Mouse (Mus musculus): ENCODE measurements at regions not wholly inside any gene's neighbourhood (a gene's known extent, or its start where the extent isn't known, plus 50 kb on each side); places are given as distances from the start of the nearest gene placed in this dataset.

GRCm38 (mm10) chr1:186505051-186505711 lies 200.6 kb downstream of the Tgfb2 start:
- H3K4me3 ChIP-seq (ENCODE audit: low read depth, low read length) = no peak overlapping the region
- ATAC-seq (ENCODE audit: insufficient read depth) = no peak
- no peaks in the 10 kb centered on the region for H3K27me3 ChIP-seq (ENCODE audit: insufficient read depth, low read length)
- no peak overlapping the region for H3K9ac ChIP-seq
- H3K27ac ChIP-seq (ENCODE audit: low read depth) = no peak overlapping the region
- WGBS = 91% methylated on average over 6 of the region's 6 CpGs
- no peaks in the 10 kb centered on the region for H3K9me3 ChIP-seq (ENCODE audit: low read depth, low read length)
- no peak overlapping the region for H3K4me2 ChIP-seq
- H3K36me3 ChIP-seq (ENCODE audit: insufficient read depth) = no peaks in the 10 kb centered on the region
- no peak for DNase-seq
- TF ChIP-seq CTCF (IDR thresholded peaks at IDR 0.05; ENCODE audit: low read depth) = no peak
- no peaks in the 10 kb centered on the region for H3K4me1 ChIP-seq (ENCODE audit: insufficient read depth)

- no peak for ATAC-seq (ENCODE audit: insufficient read depth)
- TF ChIP-seq CTCF (IDR thresholded peaks at IDR 0.05; ENCODE audit: low read depth) = no peak
- no peaks in the 10 kb centered on the region for H3K27me3 ChIP-seq (ENCODE audit: insufficient read depth, low read length)
- no peaks in the 10 kb centered on the region for H3K36me3 ChIP-seq (ENCODE audit: insufficient read depth)
- no peak overlapping the region for H3K27ac ChIP-seq (ENCODE audit: low read depth)
- WGBS = 74% methylated on average over 1 of the region's 1 CpGs
- H3K4me3 ChIP-seq (ENCODE audit: low read depth, low read length) = no peak overlapping the region
- DNase-seq = no peak
- H3K9ac ChIP-seq = no peak overlapping the region
- no peaks in the 10 kb centered on the region for H3K4me1 ChIP-seq (ENCODE audit: insufficient read depth)
- H3K9me3 ChIP-seq (ENCODE audit: low read depth, low read length) = no peaks in the 10 kb centered on the region
- H3K4me2 ChIP-seq = no peak overlapping the region
Measured at GRCm38 (mm10) chr1:186501726-186502125, 204.1 kb downstream of the Tgfb2 start.

- TF ChIP-seq CTCF (IDR thresholded peaks at IDR 0.05; ENCODE audit: low read depth) = no peak
- no peaks in the 10 kb centered on the region for H3K36me3 ChIP-seq (ENCODE audit: insufficient read depth)
- no peak overlapping the region for H3K9ac ChIP-seq
- ATAC-seq (ENCODE audit: insufficient read depth) (no peak), DNase-seq (no peak)
- H3K4me2 ChIP-seq = no peak overlapping the region
- H3K27ac ChIP-seq (ENCODE audit: low read depth) = no peak overlapping the region
- H3K4me1 ChIP-seq (ENCODE audit: insufficient read depth) = no peaks in the 10 kb centered on the region
- 64% methylated on average over 1 of the region's 1 CpGs for WGBS
- no peak overlapping the region for H3K4me3 ChIP-seq (ENCODE audit: low read depth, low read length)
- H3K27me3 ChIP-seq (ENCODE audit: insufficient read depth, low read length) = no peaks in the 10 kb centered on the region
- H3K9me3 ChIP-seq (ENCODE audit: low read depth, low read length) = no peaks in the 10 kb centered on the region
Measured at GRCm38 (mm10) chr1:186497872-186498271, 207.9 kb downstream of the Tgfb2 start.

GRCm38 (mm10) chr1:186497333-186497732 lies 208.5 kb downstream of the Tgfb2 start:
- DNase-seq (no peak), ATAC-seq (ENCODE audit: insufficient read depth) (no peak)
- 71% methylated on average over 2 of the region's 2 CpGs for WGBS
- Histone ChIP-seq H3K4me3 (ENCODE audit: low read depth, low read length) (no peak overlapping the region), H3K36me3 (ENCODE audit: insufficient read depth) (no peaks in the 10 kb centered on the region), H3K9me3 (ENCODE audit: low read depth, low read length) (no peaks in the 10 kb centered on the region), H3K27me3 (ENCODE audit: insufficient read depth, low read length) (no peaks in the 10 kb centered on the region), H3K9ac (no peak overlapping the region), H3K27ac (ENCODE audit: low read depth) (no peak overlapping the region), H3K4me1 (ENCODE audit: insufficient read depth) (no peaks in the 10 kb centered on the region), H3K4me2 (no peak overlapping the region)
- no peak for TF ChIP-seq CTCF (IDR thresholded peaks at IDR 0.05; ENCODE audit: low read depth)

- Histone ChIP-seq H3K4me2 (no peak overlapping the region), H3K27me3 (ENCODE audit: insufficient read depth, low read length) (no peaks in the 10 kb centered on the region), H3K4me3 (ENCODE audit: low read depth, low read length) (no peak overlapping the region), H3K9me3 (ENCODE audit: low read depth, low read length) (no peaks in the 10 kb centered on the region), H3K9ac (no peak overlapping the region), H3K36me3 (ENCODE audit: insufficient read depth) (no peaks in the 10 kb centered on the region), H3K27ac (ENCODE audit: low read depth) (no peak overlapping the region), H3K4me1 (ENCODE audit: insufficient read depth) (no peaks in the 10 kb centered on the region)
- ATAC-seq (ENCODE audit: insufficient read depth) (no peak), DNase-seq (no peak)
- TF ChIP-seq CTCF (IDR thresholded peaks at IDR 0.05; ENCODE audit: low read depth) = no peak
- WGBS = 85% methylated on average over 5 of the region's 5 CpGs
Measured at GRCm38 (mm10) chr1:186494411-186494783, 211.4 kb downstream of the Tgfb2 start.

GRCm38 (mm10) chr1:186493664-186494410 lies 212.0 kb downstream of the Tgfb2 start:
- no peak overlapping the region for H3K4me2 ChIP-seq
- no peaks in the 10 kb centered on the region for H3K4me1 ChIP-seq (ENCODE audit: insufficient read depth)
- H3K27me3 ChIP-seq (ENCODE audit: insufficient read depth, low read length) = no peaks in the 10 kb centered on the region
- no peak overlapping the region for H3K27ac ChIP-seq (ENCODE audit: low read depth)
- no peak overlapping the region for H3K9ac ChIP-seq
- DNase-seq = no peak
- H3K36me3 ChIP-seq (ENCODE audit: insufficient read depth) = no peaks in the 10 kb centered on the region
- 86% methylated on average over 14 of the region's 14 CpGs for WGBS
- no peak for ATAC-seq (ENCODE audit: insufficient read depth)
- no peak overlapping the region for H3K4me3 ChIP-seq (ENCODE audit: low read depth, low read length)
- H3K9me3 ChIP-seq (ENCODE audit: low read depth, low read length) = no peaks in the 10 kb centered on the region
- no peak for TF ChIP-seq CTCF (IDR thresholded peaks at IDR 0.05; ENCODE audit: low read depth)

GRCm38 (mm10) chr1:186482177-186482576 lies 223.6 kb downstream of the Tgfb2 start:
- peak; percentile 24; the same call in 1 of the 2 replicates for ATAC-seq (ENCODE audit: insufficient read depth)
- 38% methylated on average over 8 of the region's 8 CpGs for WGBS

More at GRCm38 (mm10) chr1:186482177-186482576, 223.6 kb downstream of the Tgfb2 start:
- no peak overlapping the region for H3K27ac ChIP-seq (ENCODE audit: low read depth)
- H3K4me2 ChIP-seq = no peak overlapping the region
- H3K9me3 ChIP-seq (ENCODE audit: low read depth, low read length) = no peaks in the 10 kb centered on the region
- no peaks in the 10 kb centered on the region for H3K27me3 ChIP-seq (ENCODE audit: insufficient read depth, low read length)
- H3K9ac ChIP-seq = no peak overlapping the region
- H3K4me1 ChIP-seq (ENCODE audit: insufficient read depth) = no peaks in the 10 kb centered on the region; the same call in 1 of the 2 replicates
- no peak for TF ChIP-seq CTCF (IDR thresholded peaks at IDR 0.05; ENCODE audit: low read depth)
- no peak overlapping the region for H3K4me3 ChIP-seq (ENCODE audit: low read depth, low read length)
- peak; percentile 82 for DNase-seq
- no peaks in the 10 kb centered on the region for H3K36me3 ChIP-seq (ENCODE audit: insufficient read depth)

All from lung, embryonic 14.5 days (tissue).